Mouse (Mus musculus) liver, postnatal 0 days (tissue): ENCODE measurements around the gene Pkp1.

ENCODE experiments used
- CTCF ChIP-seq: sonication (generic); IDR thresholded peaks from 2 replicates; pipeline ENCODE4 v1.5.1; 2016; ENCODE audit warnings: antibody characterized with exemption, low read depth
- EP300 ChIP-seq: IDR thresholded peaks from 2 replicates; pipeline ENCODE4 v1.6.1; 2016; ENCODE audit warnings: antibody characterized with exemption, low read depth, mild to moderate bottlenecking

- no peak for TF ChIP-seq CTCF
- TF ChIP-seq EP300: no peak
Observed at GRCm38 (mm10) chr1:135889461-135890185, 29.4 kb downstream of the Pkp1 start.
